Mouse (Mus musculus): ENCODE data around the gene Crhr1. TPM values are rescaled to one million over a fixed set of nuclear protein-coding genes. Genes with fewer than 3 reads are reported as not detected.

Crhr1 gene
- 1 to 10 TPM; 6.4 to 6.8 TPM for total RNA-seq (2021)

- peak; percentile 34 to 49 for DNase-seq (ENCODE audit: extremely low spot score in 1 of 2, low spot score in 1 of 2)
Measured at GRCm38 (mm10) chr11:104132580-104133441, at the start of gene Crhr1. Gene Crhr1, plus strand, starts transcription at chr11:104132855.

- DNase-seq (ENCODE audit: extremely low spot score in 1 of 2, low spot score in 1 of 2): no peak
Measured at GRCm38 (mm10) chr11:104083248-104083647, 49.4 kb upstream of the Crhr1 start.

DNA sequence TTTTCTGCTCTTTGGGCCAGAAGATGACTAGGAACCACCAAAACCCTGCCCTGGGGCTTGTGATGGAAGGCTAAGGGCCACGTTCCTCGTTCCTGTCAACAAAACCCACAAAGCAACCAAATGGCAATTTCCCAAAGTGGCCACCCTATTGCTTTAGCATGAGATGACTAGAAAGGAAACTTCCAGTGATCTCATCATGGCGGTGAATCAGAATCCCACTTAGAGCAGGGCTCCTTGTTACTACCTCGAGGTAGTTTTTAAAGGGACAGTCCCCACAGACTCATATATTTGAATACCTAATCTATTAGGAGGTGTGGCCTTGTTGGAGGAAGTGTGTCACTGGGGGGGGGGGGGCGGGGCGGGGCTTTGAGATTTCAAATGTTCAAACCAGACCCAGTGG, 48.9 kb upstream of the Crhr1 start:
- DNase-seq (ENCODE audit: extremely low spot score in 1 of 2, low spot score in 1 of 2): no peak

DNA sequence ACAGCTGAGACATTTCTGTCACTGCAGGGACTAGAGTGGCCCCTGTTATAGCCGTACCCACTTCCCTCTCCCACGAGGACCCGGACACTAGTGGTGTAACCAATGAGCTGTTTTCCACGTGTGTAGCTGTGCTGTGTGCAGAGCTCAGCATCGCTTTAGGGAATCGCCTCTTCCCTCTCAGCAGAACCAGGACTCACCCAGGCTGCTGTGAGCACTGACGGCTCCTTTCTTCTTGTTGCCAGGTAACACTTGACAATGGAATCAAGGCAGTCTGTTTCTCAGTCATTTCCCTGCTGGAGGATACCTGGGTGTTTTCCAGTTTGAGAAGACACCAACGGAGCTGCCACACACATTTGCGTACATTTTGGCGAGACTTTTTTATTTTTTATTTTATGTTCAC, 44.1 kb upstream of the Crhr1 start:
- no peak for DNase-seq (ENCODE audit: extremely low spot score in 1 of 2, low spot score in 1 of 2)

DNA sequence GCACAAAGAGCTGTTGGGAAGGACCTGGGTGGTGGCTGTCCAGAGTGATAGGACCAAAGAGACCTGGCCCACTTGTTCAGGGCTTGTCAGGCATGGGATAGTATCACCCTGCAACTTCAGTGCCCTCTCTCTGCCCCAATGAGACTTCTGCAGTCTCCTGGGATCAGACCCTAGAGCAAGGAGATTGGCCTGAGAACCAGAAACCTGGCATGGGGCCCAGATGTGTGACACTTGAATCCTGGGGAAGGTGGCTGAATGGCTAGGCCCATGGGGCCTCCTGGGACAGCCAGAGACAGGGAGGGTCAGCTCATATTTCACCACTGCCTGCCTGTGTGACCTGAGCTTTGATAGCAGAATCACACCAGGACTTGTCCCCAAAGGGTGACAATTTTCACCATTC, 41.9 kb upstream of the Crhr1 start:
- no peak for DNase-seq (ENCODE audit: extremely low spot score in 1 of 2, low spot score in 1 of 2)

DNA sequence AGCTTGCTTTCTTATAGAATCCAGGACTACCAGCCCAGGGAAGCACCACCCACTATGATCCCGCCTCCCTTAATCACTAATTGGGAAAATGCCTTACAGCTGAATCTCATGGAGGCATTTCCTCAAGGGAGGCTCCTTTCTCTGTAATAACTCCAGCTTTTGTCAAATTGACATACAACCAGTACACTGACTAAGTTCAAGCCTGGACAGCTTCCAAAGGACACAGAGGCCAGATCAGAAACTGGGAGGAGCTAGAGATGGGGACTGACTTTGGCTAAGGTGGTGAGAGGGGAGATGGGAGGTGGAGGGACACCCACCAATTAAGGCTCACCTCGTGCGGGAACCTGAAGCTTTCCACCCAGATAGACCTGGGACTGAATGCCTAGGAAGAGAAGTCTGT, 37.5 kb upstream of the Crhr1 start:
- DNase-seq (ENCODE audit: extremely low spot score in 1 of 2, low spot score in 1 of 2): no peak

DNA sequence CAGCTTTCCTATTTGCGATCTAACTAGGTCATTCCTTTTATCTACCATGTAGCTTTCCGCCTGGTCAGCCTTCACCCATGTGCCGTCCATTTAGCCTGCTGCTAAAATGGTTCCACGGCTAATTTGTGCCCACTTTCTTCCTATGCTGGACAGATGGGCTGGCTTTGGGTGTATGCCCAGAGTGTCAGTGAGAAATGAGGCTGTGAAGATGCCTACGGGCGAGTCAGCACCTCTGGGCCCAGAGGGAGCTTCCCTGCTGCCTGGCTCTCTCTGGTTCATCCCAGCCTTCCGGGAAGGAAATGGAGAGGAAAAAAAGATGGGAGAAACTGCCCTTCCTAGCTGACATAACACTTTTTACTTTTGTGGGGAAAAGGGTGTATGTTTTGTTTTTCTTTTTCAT, 36.1 kb upstream of the Crhr1 start:
- no peak for DNase-seq (ENCODE audit: extremely low spot score in 1 of 2, low spot score in 1 of 2)

DNA sequence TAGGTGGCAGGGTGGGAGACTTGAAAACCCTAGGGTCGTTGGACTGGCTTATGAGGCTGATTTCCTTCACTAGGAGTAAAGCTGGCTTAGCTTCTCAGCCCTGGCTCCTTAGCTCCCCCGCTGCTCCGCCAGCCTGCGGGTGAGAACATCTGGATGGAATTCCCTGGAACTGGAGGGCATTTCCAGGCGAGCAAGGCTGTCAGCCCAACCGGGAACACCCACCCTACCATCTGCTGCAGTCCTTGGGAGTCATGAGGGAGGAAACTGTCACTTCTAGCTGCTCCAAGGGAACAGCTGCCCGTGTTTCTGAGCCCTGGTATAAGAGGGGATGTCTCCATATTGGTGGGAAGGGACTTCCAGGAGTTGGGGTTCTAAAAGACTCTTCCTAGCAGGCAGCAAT, 33.1 kb upstream of the Crhr1 start:
- no peak for DNase-seq (ENCODE audit: extremely low spot score in 1 of 2, low spot score in 1 of 2)

GRCm38 (mm10) chr11:104102641-104103040, 30.0 kb upstream of the Crhr1 start:
- no peak for DNase-seq (ENCODE audit: extremely low spot score in 1 of 2, low spot score in 1 of 2)

GRCm38 (mm10) chr11:104106329-104106728, 26.3 kb upstream of the Crhr1 start:
- peak in 1 of 2 experiments; percentile 53 for DNase-seq (ENCODE audit: extremely low spot score in 1 of 2, low spot score in 1 of 2)

DNA sequence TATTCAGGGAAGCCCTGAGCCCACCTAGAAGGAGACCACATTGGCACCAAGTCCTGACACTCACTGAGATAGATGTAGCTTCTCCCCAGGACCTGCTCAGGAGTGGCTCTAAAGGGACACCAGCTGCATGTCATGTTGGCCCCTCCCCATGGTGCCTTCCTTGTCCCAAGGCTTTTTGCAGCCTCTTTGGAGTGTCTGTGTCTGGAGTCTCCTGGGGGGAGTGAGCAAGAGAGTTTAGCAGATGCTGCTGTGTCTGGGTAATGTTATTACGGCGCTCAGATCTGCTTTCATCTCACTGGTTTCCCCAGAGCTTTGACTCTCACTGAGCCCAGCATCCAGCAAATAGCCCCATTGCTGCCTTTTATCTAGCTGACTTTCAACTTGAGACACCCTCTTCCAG, 25.7 kb upstream of the Crhr1 start:
- DNase-seq (ENCODE audit: extremely low spot score in 1 of 2, low spot score in 1 of 2): no peak

GRCm38 (mm10) chr11:104110366-104110765, 22.3 kb upstream of the Crhr1 start:
- DNase-seq (ENCODE audit: extremely low spot score in 1 of 2, low spot score in 1 of 2): no peak

GRCm38 (mm10) chr11:104111851-104112250, 20.8 kb upstream of the Crhr1 start:
- no peak for DNase-seq (ENCODE audit: extremely low spot score in 1 of 2, low spot score in 1 of 2)

DNA sequence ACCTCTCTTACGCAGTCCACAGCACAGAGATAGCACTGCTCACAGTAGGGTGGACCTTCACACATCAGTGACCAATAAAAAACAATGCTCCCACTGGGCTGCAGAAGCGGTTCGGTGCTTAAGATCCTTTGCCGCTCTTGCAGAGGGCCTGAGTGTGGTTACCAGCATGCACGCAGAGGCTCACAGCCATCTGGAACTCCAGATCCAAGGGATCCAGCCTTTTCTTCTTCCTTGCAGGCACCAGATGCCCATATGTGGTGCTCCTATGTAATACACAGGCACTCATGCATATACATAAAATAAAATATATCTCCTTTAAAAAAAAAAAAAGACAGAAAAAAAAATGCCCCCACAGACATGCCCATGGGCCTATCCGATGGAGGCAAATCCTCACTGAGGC, 19.0 kb upstream of the Crhr1 start:
- no peak for DNase-seq (ENCODE audit: extremely low spot score in 1 of 2, low spot score in 1 of 2)

DNA sequence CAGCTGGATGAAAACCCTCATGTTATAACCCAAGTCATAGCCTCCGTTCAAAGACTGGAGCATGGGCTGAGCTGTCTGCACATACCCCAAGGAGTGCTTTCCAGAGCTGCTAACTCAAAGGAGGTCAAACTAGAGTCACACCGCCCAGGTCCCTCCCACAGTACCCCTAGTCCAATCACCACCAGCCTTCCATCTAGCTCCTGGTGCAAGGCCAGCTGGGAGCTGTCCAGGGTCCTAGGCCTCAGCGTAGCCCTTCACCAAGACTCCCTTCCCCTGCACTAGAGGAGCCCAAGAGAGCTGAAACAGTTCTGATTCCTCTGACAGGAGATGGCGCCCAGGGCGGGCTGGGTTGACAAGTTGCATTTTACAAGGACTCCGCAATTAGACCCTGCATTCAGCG, 18.0 kb upstream of the Crhr1 start:
- DNase-seq (ENCODE audit: extremely low spot score in 1 of 2, low spot score in 1 of 2): peak in 1 of 2 experiments; percentile 40

DNA sequence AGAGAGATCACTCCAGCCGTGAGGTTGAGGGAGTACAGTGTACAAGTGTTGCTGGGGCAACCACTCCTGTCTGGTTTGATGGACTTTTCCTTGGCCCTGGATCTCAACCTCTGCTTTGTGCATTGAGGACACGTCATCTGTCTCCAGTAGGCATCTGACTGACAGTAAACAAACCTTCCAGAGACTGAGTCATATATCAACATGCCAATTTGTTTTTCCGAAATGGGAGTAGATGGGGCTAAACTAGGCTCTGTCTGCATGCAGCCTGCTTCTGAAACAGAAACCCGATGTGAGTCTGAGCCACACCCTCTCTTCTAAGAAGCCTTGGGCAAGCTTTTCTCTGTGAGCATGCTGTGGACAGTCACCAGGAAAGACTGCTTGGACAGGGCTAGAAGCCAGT, 14.3 kb upstream of the Crhr1 start:
- no peak for DNase-seq (ENCODE audit: extremely low spot score in 1 of 2, low spot score in 1 of 2)

- DNase-seq (ENCODE audit: extremely low spot score in 1 of 2, low spot score in 1 of 2): no peak
Measured at GRCm38 (mm10) chr11:104122966-104123365, 9.7 kb upstream of the Crhr1 start.

- DNase-seq (ENCODE audit: extremely low spot score in 1 of 2, low spot score in 1 of 2): no peak
Measured at GRCm38 (mm10) chr11:104123479-104123878, 9.2 kb upstream of the Crhr1 start.

DNA sequence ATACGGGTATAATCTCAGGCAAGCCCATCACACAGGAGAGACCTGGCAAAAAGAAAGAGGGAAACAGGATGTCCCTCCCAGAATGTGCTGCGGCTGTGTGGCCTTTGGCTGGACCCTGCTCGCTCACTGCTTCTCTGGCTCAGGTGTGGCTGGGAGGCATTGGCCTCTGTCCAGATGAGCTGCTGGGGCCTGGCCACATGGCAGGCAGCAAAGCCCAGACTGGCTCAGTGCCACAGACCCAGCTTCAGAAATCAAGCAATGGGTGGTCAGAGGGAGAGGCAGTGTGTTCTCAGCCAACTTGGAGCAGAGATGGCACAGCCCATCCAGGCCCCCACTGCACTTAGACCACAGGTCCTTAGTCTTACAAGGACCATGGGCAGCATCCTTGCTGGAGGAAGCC, 8.1 kb upstream of the Crhr1 start:
- DNase-seq (ENCODE audit: extremely low spot score in 1 of 2, low spot score in 1 of 2): no peak

DNA sequence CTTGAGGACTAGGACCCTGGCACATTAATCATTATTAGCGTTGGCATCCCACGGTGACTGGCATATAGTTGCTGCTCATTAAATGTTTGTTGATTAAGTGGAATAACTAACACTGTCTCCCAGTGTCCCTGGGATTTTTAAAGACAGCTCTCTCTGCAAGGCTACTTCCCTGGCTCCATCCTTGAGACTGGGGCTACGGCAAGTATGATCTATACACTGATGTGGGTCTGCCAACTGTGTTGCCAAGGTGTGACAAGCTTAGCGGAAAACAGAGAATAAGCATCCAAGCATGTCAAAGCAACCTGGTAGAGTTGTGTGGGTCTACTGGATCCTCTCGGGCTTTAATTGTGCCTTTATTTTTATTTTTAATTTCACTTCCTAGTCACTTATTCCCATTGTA, 3.2 kb upstream of the Crhr1 start:
- DNase-seq (ENCODE audit: extremely low spot score in 1 of 2, low spot score in 1 of 2): no peak

DNA sequence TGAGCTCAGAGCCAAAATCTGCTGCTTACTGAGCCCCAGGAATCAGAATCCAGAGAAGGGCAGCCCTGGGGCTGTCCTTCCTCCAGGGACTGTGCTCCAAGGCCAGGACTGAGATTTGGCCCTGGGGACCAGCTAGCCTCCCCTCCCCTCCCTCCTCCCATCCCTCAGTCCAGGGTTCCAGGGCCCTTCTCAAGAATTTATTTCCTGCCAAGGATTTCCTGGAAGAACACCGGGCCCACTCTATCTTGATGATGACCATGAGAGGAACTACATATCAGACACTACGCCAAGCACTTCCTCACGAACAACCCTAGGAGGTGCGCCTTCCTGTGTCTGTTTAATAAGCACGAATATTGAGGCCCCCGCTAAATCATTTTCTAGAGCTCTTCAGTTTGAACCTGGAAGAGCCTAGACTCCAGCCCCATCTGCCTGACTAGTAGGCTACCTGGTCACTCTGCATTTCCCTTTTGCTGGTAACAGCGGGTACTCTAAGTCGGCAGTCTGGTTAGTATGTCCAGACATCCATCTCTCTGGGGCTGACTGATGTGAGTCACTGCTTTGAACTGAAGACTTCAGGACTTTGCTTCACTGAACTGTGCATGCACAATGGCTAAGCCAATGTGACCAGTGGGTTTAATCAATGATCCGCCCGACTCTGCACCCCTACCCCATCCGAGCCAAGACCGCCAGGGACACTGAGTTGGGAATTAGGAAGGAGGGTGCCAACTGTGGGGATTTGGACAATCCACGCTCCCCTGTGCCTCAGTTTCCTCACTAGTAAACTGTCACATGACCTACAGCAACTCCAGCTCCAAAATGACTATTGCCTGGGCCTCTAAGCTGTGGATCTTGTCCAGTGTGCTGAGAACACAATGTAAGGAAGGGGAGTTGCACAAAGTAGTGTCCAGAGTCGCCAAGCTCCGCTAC, 1.7 kb upstream of the Crhr1 start:
- no peak for DNase-seq (ENCODE audit: extremely low spot score in 1 of 2, low spot score in 1 of 2)

Data from layer of hippocampus, postnatal 25 days (tissue).